Mouse (Mus musculus) limb, embryonic 12.5 days (tissue): ENCODE data around the gene Trim14. TPM values are rescaled to one million over a fixed set of nuclear protein-coding genes. Genes with fewer than 3 reads are reported as not detected.

ENCODE experiments used
- ATAC-seq: fragments of 200-750 bp; cut with Nextera tagmentation; 2 replicates; pipeline ENCODE4 v1.8.0; 2017; ENCODE audit warnings: low read depth, moderate TSS enrichment; ENCODE audit not compliant: insufficient number of reproducible peaks, insufficient read depth, low FRiP score, low TSS enrichment
- H3K27ac ChIP-seq: fragments of 300-500 bp; sonication (generic); 2 replicates; pipeline ENCODE4 v1.5.1; 2016; ENCODE audit warnings: mild to moderate bottlenecking, moderate library complexity
- H3K27me3 ChIP-seq: fragments of 300-500 bp; sonication (generic); 2 replicates; pipeline ENCODE4 v1.6.1; 2016; ENCODE audit warnings: mild to moderate bottlenecking, moderate library complexity
- H3K36me3 ChIP-seq: fragments of 300-500 bp; sonication (generic); 2 replicates; pipeline ENCODE4 v1.6.1; 2016; ENCODE audit warnings: mild to moderate bottlenecking, moderate library complexity
- H3K4me1 ChIP-seq: fragments of 300-500 bp; sonication (generic); replicated peaks from 2 replicates; pipeline ENCODE4 v1.6.1; 2016
- H3K4me2 ChIP-seq: fragments of 300-500 bp; sonication (generic); 2 replicates; pipeline ENCODE4 v1.6.1; 2016; ENCODE audit warnings: mild to moderate bottlenecking, moderate library complexity
- H3K4me3 ChIP-seq: fragments of 300-500 bp; sonication (generic); replicated peaks from 2 replicates; pipeline ENCODE4 v1.5.1; 2016; ENCODE audit warnings: mild to moderate bottlenecking
- H3K9ac ChIP-seq: fragments of 300-500 bp; sonication (generic); replicated peaks from 2 replicates; pipeline ENCODE4 v1.6.1; 2016; ENCODE audit warnings: mild to moderate bottlenecking, moderate library complexity
- H3K9me3 ChIP-seq: fragments of 300-500 bp; sonication (generic); 2 replicates; pipeline ENCODE4 v1.6.1; 2016; ENCODE audit warnings: mild to moderate bottlenecking, moderate library complexity
- WGBS: fragments of 180-500 bp; shearing (Covaris S2); methylation state at CpG from one replicate; pipeline ENCODE4 v1.1.7; 2016; 5-methylcytosine and 5-hydroxymethylcytosine counted together
- polyA plus RNA-seq: library from polyadenylated mRNA; unstranded; fragments of >200 nt; fragmentation: Nextera tagmentation; extraction: Ambion mirVana; gene quantifications from 2 replicates; pipeline ENCODE4 v1.2.1, GENCODE M21; 2016

Trim14 gene
- polyA plus RNA-seq, 1 experiment from 2014 or later = 0.43 TPM

GRCm38 (mm10) chr4:46526798-46527557 is 9.0 kb downstream of the Trim14 start:
- 33% methylated on average over 17 of the region's 17 CpGs for WGBS
- Histone ChIP-seq H3K36me3 (no peaks in the 10 kb centered on the region), H3K27ac (no peak overlapping the region), H3K27me3 (peaks cover 7% of the 10 kb centered on the region; the same call in 1 of the 2 replicates), H3K9ac (0 out of 2 replicates have a peak overlapping the region, but pooled peaks have one; percentile 47), H3K9me3 (no peaks in the 10 kb centered on the region), H3K4me3 (peak overlapping the region; percentile 26), H3K4me1 (peaks cover 5% of the 10 kb centered on the region; the same call in 1 of the 2 replicates), H3K4me2 (peak overlapping the region; percentile 54)
- ATAC-seq = no peak; the same call in 1 of the 2 replicates

GRCm38 (mm10) chr4:46526226-46526625 is 9.7 kb downstream of the Trim14 start:
- Histone ChIP-seq H3K4me2 (no peak overlapping the region), H3K9ac (no peak overlapping the region), H3K27me3 (peaks cover 7% of the 10 kb centered on the region; the same call in 1 of the 2 replicates), H3K9me3 (no peaks in the 10 kb centered on the region), H3K4me3 (no peak overlapping the region), H3K36me3 (no peaks in the 10 kb centered on the region), H3K27ac (no peak overlapping the region), H3K4me1 (peaks cover 5% of the 10 kb centered on the region; the same call in 1 of the 2 replicates)
- ATAC-seq = no peak
- WGBS = 89% methylated on average over 3 of the region's 3 CpGs

- Histone ChIP-seq H3K4me3 (no peak overlapping the region), H3K36me3 (no peaks in the 10 kb centered on the region), H3K9ac (no peak overlapping the region), H3K4me2 (no peak overlapping the region), H3K4me1 (peaks cover 14% of the 10 kb centered on the region), H3K9me3 (no peaks in the 10 kb centered on the region), H3K27me3 (peaks cover 7% of the 10 kb centered on the region), H3K27ac (no peak overlapping the region)
- ATAC-seq = no peak
- WGBS = 73% methylated on average over 4 of the region's 4 CpGs
Observed at GRCm38 (mm10) chr4:46523324-46523723, 12.6 kb downstream of the Trim14 start.

DNA sequence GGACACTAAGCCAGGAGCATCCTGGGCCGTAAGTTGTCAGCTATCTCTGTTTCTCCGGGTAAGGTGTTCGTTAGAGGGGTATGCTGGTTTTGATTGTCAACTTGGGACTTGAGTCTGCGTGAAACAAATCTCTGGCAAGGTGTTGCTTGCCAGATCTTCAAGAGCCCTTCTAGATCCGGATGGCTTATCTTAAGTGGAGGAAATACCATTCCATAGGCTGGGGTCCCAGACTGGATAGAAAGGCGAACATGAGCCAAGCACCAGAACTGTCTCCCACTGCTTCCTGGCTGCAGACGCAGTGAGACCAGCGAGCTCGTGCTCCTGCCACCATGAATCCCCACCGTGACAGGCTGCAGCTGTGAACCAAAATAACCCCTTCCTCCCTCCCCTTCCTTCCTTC is 14.5 kb downstream of the Trim14 start:
- no peak for ATAC-seq
- H3K4me2 ChIP-seq = no peak overlapping the region
- 76% methylated on average over 10 of the region's 10 CpGs for WGBS
- H3K27me3 ChIP-seq = peaks cover 2% of the 10 kb centered on the region; the same call in 1 of the 2 replicates
- H3K27ac ChIP-seq = no peak overlapping the region
- no peak overlapping the region for H3K4me3 ChIP-seq
- H3K4me1 ChIP-seq = peaks cover 9% of the 10 kb centered on the region
- no peak overlapping the region for H3K9ac ChIP-seq
- H3K9me3 ChIP-seq = no peaks in the 10 kb centered on the region
- H3K36me3 ChIP-seq = no peaks in the 10 kb centered on the region

- H3K4me1 ChIP-seq = peaks cover 9% of the 10 kb centered on the region
- no peak overlapping the region for H3K9ac ChIP-seq
- no peak overlapping the region for H3K4me2 ChIP-seq
- H3K4me3 ChIP-seq = no peak overlapping the region
- ATAC-seq = 0 out of 2 replicates have a peak, but pooled peaks have one; percentile 42
- 84% methylated on average over 2 of the region's 2 CpGs for WGBS
- H3K36me3 ChIP-seq = no peaks in the 10 kb centered on the region
- H3K27me3 ChIP-seq = no peaks in the 10 kb centered on the region; the same call in 1 of the 2 replicates
- H3K9me3 ChIP-seq = no peaks in the 10 kb centered on the region
- no peak overlapping the region for H3K27ac ChIP-seq
Observed at GRCm38 (mm10) chr4:46520491-46520890, 15.4 kb downstream of the Trim14 start.

GRCm38 (mm10) chr4:46507736-46508460 is 28.0 kb downstream of the Trim14 start:
- 11% methylated on average over 16 of the region's 16 CpGs for WGBS

GRCm38 (mm10) chr4:46506801-46507610 is 28.9 kb downstream of the Trim14 start:
- Histone ChIP-seq H3K9me3 (no peaks in the 10 kb centered on the region), H3K27ac (no peak overlapping the region), H3K4me3 (peak overlapping the region; percentile 66), H3K9ac (peak overlapping the region; percentile 45), H3K36me3 (peaks cover 27% of the 10 kb centered on the region), H3K4me1 (peaks cover 7% of the 10 kb centered on the region; the same call in 1 of the 2 replicates), H3K27me3 (peaks cover 23% of the 10 kb centered on the region), H3K4me2 (peak overlapping the region; percentile 90)
- ATAC-seq = peak; percentile 90
- WGBS = under 1% methylated on average over 94 of the region's 94 CpGs

More at GRCm38 (mm10) chr4:46507736-46508460, 28.0 kb downstream of the Trim14 start:
- Histone ChIP-seq H3K4me1 (peaks cover 7% of the 10 kb centered on the region; the same call in 1 of the 2 replicates), H3K4me3 (peak overlapping the region; percentile 66), H3K27me3 (peaks cover 23% of the 10 kb centered on the region), H3K36me3 (peaks cover 18% of the 10 kb centered on the region), H3K9me3 (no peaks in the 10 kb centered on the region), H3K9ac (no peak overlapping the region), H3K27ac (no peak overlapping the region), H3K4me2 (peak overlapping the region; percentile 90)
- ATAC-seq = no peak

DNA sequence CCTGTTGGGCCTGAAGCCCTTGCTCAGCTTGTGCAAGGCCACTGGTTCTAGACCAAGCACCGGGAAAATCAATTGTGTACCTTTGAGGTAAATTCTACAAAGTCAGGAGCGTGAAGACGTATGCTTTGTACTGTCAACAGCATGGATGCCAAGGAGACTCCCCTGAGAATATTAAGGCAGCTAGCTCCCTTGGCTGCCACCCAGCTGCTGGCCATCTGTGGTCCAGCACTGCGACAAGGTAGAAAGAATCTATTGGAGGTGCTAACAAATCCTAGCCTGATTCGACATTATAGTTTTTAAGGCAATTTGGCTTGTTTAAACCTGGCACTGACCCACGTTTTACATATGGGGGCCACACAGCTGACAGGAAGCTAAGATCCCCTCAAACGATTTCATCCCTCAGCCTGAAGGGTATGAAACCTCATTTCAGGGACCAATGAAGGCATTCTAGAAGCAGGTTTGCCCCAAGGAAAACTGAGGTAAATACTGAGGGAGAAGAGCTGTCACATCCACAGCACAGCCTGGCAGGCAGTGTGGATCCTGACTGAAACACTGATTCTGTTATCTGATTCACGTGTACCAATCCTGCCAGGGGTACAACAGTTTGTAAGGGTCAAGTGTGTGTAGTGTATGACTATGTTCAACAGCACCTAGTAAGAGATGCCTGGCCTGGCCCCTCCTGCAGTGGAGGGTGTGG is 30.4 kb downstream of the Trim14 start:
- Histone ChIP-seq H3K9me3 (no peaks in the 10 kb centered on the region), H3K27me3 (peaks cover 23% of the 10 kb centered on the region), H3K4me2 (no peak overlapping the region), H3K36me3 (peaks cover 42% of the 10 kb centered on the region), H3K4me3 (no peak overlapping the region), H3K4me1 (peaks cover 7% of the 10 kb centered on the region; the same call in 1 of the 2 replicates), H3K9ac (no peak overlapping the region), H3K27ac (no peak overlapping the region)
- 68% methylated on average over 8 of the region's 8 CpGs for WGBS
- no peak for ATAC-seq

DNA sequence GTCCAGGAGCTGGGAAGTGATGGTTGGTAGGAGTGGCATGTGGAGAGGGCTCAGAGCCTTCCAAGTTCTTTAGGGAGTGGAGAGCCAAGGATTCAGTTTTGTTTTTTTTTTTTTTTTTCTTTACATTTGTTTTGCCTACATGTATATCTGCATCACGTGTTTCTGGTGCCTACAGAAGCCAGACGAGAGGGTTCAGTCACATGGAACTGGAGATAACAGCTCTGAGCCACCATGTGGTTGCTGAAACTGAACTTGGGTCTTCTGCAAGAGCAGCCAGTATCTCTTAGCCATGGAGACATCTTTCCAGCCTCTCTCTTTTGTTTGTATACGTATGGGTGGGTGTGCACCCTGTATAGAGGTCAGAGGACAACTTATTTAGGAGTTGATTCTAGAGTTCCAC is 32.1 kb downstream of the Trim14 start:
- 86% methylated on average over 3 of the region's 3 CpGs for WGBS
- Histone ChIP-seq H3K9ac (no peak overlapping the region), H3K36me3 (peaks cover 58% of the 10 kb centered on the region), H3K4me1 (peaks cover 7% of the 10 kb centered on the region; the same call in 1 of the 2 replicates), H3K27me3 (peaks cover 23% of the 10 kb centered on the region), H3K27ac (no peak overlapping the region), H3K9me3 (no peaks in the 10 kb centered on the region), H3K4me3 (no peak overlapping the region), H3K4me2 (no peak overlapping the region)
- no peak for ATAC-seq
